Mouse (Mus musculus) c-Kit-positive CD71-negative TER-119-negative erythroid progenitor cells, embryonic 14.5 days (primary cell): ENCODE measurements around the gene Tyw1.

ENCODE experiments used
- DNase-seq: peaks from one replicate; pipeline ENCODE4 v3.0.0-alpha.2; 2013; ENCODE audit warnings: low read depth

Gene Tyw1

GRCm38 (mm10) chr5:130316321-130316720, 60.9 kb downstream of the Tyw1 start:
- DNase-seq, result no peak

GRCm38 (mm10) chr5:130319783-130320182, 64.4 kb downstream of the Tyw1 start:
- DNase-seq, result no peak

DNA sequence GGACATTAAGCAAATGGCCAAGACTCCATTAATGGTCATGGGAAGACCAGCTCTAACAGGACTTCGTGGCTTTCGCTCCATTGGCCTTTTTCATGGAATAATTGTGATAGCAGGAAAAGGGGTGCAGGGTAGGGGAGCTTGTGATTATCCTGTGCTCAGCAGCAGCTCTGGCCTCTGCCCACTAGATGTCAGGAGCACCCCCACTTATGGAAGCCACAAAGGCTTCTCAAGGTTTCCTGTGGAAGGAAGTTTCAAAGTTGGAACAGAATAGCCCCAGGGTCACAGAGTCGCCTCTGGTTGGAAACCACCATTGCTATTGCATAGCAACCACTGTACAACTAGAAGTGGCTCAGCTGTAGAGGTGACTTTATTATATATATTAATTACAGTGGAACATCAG, 65.1 kb downstream of the Tyw1 start:
- no peak for DNase-seq

GRCm38 (mm10) chr5:130325486-130325885, 70.1 kb downstream of the Tyw1 start:
- DNase-seq, result no peak

GRCm38 (mm10) chr5:130327615-130328263, 72.3 kb downstream of the Tyw1 start:
- no peak for DNase-seq

DNA sequence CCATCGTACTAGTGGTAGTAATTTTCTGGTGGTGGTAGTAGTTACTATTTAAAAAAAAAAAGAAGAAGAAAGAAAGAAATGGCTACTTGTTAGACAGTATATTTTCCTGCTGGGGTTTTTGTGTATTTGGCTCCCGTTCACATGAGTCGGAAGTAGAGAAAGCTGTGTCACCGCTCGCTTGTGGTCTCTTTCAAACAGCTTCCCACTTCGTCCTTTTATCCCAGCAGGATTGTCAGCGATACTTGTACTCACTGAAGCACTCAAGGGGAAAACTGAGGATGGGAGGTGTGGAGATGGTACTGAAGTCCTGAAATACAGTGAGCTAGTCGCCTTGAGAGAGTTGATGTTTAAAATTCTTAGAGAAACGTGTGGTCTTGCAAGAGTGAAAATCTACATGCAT, 72.9 kb downstream of the Tyw1 start:
- no peak for DNase-seq

DNA sequence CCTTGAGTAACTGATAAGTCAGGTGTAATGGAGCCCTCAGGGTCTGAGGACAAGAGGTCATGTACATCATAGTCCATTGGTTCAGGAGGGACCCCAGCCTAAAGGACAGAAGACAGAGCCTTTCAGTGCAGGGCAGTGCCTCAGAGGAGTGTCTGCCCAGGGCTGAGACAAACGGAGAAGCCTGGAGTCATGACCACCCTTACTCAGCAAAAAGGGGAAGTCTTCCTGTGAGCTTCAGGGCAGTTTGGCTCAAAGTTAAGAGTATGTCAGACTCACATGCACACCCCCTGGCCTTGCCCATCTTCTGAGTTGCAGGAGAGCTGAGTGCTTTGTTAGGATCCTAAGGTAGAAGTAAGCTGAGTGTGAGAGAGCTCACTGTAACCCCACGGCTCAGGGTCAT, 74.5 kb downstream of the Tyw1 start:
- no peak for DNase-seq

DNA sequence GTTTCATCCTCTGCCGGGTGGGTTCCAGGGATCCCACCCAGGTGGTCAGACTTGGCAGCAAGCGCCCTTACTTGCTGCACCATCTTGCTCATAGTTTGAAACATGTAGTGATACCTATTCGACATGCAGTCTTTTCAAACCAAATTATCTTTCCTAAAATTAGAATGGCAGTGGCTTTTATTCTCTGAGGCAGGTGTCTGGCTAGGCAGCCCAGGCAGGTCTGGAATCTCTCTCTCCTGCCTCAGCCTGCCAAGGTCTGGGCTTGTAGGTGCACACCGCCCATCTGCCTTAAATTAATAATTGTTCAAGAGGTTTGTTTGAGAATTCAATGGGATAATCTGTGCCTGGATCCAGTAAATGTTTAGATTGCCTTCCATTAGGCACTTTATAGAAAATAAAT, 75.4 kb downstream of the Tyw1 start:
- no peak for DNase-seq

DNA sequence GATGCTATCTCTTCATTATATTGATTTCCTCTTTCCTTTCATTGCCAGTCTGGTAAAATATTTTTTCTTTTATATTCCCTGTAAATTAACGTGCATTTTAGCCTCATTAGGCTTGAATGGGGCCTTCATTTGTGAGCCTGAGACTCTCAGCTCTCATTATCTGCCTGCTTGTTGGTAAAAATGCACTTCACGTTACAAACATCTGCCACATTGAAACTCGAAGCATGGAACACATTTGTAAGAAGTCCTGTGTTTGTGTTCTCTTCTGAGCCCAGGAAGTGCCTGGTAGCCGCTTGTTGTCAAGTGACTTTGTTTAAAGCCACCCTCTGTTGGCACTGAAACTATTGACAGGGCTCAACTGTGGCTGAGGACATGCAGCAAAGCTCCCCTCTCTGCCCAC, 75.8 kb downstream of the Tyw1 start:
- no peak for DNase-seq

DNA sequence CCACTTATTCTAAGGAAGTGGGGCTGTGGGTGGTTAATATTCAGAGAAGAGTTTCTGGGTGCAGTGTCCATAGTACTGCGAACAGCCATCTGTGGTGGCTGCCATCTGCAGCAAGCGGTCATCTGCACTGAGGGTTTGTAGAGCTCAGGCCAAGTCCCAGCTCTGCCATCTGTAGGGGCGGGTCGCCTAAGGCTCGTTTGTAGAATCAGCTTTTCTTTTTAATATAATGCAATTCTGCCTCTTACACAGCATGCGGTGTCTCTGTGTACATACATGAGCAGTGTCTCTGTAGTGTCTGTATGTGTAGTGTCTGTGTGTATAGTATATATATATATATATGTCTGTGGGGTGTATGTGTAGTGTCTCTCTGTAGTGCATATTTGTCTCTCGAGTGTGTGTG, 78.1 kb downstream of the Tyw1 start:
- no peak for DNase-seq

DNA sequence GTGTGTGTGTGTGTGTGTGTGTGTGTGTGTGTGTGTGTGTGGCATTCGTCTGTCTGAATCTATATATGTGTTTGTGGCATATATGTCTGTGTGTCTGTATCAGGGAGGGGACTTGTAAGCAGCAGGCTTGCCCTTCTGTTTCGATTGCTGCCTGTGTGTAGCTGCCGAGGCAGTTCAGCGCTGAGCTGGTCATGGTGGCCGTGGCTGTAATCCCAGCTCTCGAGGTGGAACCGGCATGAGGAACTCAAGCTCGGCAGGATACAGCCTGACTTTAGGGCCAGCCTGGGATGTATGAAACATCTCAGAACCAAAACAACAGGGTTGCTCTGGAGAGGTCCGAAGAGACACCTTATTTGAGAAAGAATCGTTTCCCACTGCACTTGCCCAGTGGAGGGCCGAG, 78.6 kb downstream of the Tyw1 start:
- DNase-seq, result no peak

DNA sequence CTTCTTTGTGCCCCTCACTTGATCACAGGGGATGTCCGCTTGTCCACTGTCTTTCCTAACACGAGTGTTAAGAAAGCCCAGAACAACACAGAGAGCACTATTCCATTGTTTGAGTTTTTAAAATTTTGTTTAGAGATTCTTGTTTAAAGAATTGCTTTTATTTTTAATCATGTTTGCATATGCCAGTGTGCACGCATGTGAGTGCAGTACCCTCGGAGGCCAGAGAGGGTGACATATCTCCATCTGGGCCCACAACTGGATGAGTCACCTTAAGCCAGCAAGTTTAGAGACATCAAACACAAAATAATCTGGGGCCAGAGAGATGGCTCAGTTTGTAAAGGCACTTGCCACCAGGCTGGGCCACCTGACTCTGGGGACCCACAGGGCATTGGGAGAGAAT, 80.0 kb downstream of the Tyw1 start:
- DNase-seq, result no peak

- no peak for DNase-seq
These were observed 85.2 kb downstream of the Tyw1 start for GRCm38 (mm10) chr5:130340656-130341055.

GRCm38 (mm10) chr5:130344999-130345398, 89.6 kb downstream of the Tyw1 start:
- no peak for DNase-seq

DNA sequence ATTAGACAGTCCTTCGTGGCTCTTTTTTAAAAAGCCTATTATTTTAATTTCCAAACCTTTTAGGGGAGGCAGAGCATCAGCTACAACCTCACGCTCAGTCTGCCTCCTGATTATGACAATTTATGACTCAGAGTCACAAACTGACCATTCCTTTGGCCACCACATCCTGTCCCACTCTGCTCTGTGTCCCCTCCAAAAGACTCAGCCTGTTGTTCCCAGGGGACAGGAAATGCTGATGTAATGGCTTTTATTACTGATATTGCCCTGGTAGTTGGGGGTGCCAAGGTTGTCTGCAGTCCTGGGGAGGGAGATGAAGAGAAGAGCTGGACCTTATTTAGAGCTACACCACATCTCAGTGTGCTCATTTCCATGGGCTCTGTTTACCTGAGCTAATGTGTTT, 90.5 kb downstream of the Tyw1 start:
- no peak for DNase-seq

GRCm38 (mm10) chr5:130355223-130355622, 99.8 kb downstream of the Tyw1 start:
- no peak for DNase-seq

DNA sequence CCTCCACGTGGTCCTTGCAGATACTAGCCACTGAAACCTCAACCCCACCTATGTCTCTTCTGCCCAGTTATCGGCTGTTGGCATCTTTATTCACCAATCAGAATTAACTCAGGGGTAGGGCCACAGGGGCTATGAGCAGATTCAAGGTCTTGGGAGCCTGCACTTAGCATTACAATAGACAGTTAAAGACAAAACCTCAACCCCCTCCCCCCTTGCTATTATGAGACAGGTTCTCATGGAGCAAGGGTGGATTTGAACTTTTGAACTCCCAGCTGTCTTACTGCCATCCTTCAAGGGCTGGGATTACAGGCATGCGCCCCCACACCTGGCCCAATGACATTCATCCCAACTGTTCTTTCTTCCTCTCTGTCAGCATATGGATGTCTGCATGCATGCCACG, 107.7 kb downstream of the Tyw1 start:
- DNase-seq, result no peak

GRCm38 (mm10) chr5:130363773-130364172, 108.4 kb downstream of the Tyw1 start:
- DNase-seq, result no peak

DNA sequence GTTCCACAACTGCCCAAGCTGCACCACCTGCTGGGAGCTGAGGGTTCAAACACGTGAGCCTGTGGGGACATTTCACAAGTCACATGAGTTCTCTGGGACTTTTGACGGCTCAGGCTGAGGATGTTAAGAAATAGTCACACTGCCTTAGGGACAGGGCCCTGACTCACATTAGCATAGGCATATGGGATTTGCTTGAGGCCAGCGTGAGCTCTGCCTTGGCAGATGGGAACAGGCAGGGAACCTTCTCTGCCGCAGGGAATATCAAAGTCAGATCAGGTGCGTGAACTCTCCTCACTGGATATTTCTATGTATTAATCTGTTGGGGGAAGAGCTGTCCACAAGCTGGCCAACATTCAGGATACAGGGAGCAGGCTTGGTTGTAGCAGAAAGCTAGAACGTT, 112.8 kb downstream of the Tyw1 start:
- no peak for DNase-seq

GRCm38 (mm10) chr5:130369237-130369636, 113.8 kb downstream of the Tyw1 start, which contains the start of gene Caln1:
TSS of gene Caln1 (plus strand) at chr5:130369455.
- no peak for DNase-seq

DNA sequence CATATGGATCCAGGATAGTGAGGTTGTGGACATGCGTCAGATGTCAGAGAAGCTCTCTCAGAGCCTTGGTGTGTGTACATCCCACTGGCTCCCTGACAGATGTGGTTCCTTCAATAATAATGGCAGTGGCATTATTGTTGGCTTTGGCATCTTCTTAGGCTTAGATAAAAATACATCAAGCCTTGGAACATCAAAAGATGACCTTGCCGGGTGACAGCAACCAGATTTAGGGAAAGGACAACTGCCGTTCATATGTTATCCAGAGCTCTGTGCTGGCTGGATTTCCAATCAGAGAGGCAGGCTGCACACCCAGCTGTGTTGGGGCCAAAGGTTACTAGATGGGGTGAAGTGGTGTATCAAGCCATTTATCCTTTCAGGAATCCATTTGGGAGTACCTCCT, 120.0 kb downstream of the Tyw1 start:
- DNase-seq, result no peak

DNA sequence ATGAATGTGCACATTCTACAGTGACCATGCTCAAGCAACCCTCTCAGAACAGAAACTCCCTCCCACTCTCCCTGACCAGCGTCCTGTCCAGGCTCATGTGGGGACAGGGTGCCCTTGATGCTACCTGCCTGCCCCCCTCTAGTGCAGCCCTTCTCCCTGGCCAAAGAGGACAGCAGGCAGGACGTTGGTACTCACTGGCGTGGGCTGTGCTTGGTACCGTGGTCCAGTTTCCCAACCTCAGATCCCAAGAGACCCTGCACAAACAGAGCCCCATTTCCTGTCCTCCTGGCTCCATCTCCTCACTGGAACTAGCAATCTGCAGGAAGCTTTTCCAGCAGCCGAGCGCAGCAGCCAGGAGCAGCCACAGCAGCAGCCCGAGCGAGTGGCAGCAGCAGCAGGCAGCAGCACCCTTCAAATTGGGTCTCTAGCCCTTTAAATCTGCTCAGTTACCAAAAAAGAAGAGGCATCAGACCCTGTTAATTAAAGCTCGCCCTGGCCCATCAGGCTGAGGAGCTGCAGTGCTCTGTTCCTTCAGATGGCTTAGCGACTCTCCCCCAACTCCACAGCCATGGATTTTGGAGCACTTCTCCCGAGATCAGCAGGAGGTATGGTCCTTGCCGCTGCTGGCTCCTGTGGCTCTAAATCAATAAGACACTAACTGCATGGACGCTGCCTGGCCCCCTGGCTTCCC, 128.9 kb downstream of the Tyw1 start, which contains the start of gene A330070K13Rik:
TSS of gene A330070K13Rik (minus strand) at position 410 of the 691 bp plus-strand sequence.
- DNase-seq, result no peak

- DNase-seq, result no peak
These were observed 131.0 kb downstream of the Tyw1 start for GRCm38 (mm10) chr5:130386418-130386817.
